Mouse (Mus musculus) monocyte, adult 2 months (primary cell): ENCODE data around the gene Dnajc4.

ENCODE experiments used
- DNase-seq, 2 experiments: peaks; one replicate each; pipeline ENCODE4 v3.0.0; 2022; ENCODE audit warnings: low spot score in 2 of 2, low read depth in 1 of 2

Dnajc4 gene

GRCm38 (mm10) chr19:6948186-6948585 is 44.2 kb downstream of the Dnajc4 start:
- no peak for DNase-seq

GRCm38 (mm10) chr19:6947742-6948141 is 44.6 kb downstream of the Dnajc4 start:
- DNase-seq = no peak

- DNase-seq = no peak
Observed at GRCm38 (mm10) chr19:6943709-6944108, 48.7 kb downstream of the Dnajc4 start.

GRCm38 (mm10) chr19:6942764-6943163 is 49.6 kb downstream of the Dnajc4 start:
- DNase-seq = no peak

- peak; percentile 78 to 87 for DNase-seq
Observed at GRCm38 (mm10) chr19:6942249-6942691, 50.1 kb downstream of the Dnajc4 start, which contains the start of gene Gpr137. Gene Gpr137, minus strand, starts transcription at chr19:6942480.

- peak; percentile 79 to 92 for DNase-seq
Observed at GRCm38 (mm10) chr19:6941372-6942248, 50.8 kb downstream of the Dnajc4 start, which contains the start of gene Bad. Gene Bad, plus strand, starts transcription at chr19:6941861.

- DNase-seq = no peak
Observed at GRCm38 (mm10) chr19:6940396-6941351, 51.7 kb downstream of the Dnajc4 start.

- DNase-seq = no peak
Observed at GRCm38 (mm10) chr19:6939106-6940002, 53.0 kb downstream of the Dnajc4 start.
